8 mouse cellular contexts compared by ENCODE assay signal in the genomic region with DNA sequence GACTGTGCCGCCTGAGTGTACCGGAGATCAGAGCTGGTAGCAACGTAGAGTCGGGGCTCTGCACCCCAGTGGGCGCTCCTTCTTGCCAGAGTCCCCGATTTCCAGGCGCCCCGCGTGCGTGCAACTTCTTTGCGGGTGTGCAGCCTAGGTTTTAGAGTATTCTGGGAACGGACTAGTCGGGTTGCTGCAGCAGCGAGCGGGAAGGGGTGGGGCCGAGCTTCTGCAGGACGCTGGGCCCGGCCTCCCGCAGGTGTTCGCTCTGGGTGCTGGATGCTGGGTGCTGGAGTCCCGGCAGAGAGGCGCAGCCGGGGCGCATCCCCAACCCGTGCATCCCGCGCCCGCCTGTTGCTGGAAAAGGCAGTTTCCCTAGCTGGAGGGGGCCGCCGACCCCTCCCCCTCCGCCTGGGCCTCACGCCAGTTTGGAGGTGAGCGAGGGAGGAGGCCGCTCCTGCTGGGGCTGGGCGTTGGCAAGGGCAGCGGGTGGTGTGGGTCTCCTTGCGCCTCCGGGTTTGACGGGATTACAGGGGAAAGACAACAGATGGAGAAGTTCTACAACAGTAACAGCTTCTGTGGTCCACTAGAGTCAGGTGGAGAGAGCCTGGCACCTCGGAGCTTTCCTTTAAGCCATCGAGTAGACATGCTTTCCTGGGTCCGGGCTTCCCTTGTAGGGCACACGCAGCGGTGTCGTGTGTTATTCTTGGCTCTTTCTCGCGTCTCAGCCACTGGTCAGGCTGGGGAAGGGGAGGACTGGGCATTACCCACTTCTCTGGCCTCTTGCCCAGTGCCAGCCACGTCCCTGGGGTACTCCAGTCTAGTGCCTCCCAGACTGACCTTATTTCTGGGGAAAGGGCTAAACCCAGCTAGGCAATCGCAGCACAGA. TPM values are rescaled to one million over a fixed set of nuclear protein-coding genes. Genes with fewer than 3 reads are reported as not detected.
DNase-seq lines count a peak whose midpoint lies in the region; ATAC-seq and TF ChIP-seq lines count a peak whose summit lies in the region.

No protein-coding gene starts in this region.

- H3K4me1 ChIP-seq in cortical plate, adult 2 months (ENCODE audit: control insufficient read depth, insufficient read depth, low read length): no peaks in the 10 kb centered on the region
- H3K4me1 ChIP-seq in heart, embryonic 13.5 days: peaks cover 79% of the 10 kb centered on the region
- H3K4me1 ChIP-seq in kidney, embryonic 15.5 days: peaks cover 71% of the 10 kb centered on the region

- no peaks in the 10 kb centered on the region for H3K9me3 ChIP-seq in heart, embryonic 13.5 days
- H3K9me3 ChIP-seq in kidney, embryonic 15.5 days (replicated peaks): no peaks in the 10 kb centered on the region

- peak overlapping the region; percentile 60; the same call in 1 of the 2 replicates for H3K27ac ChIP-seq in cortical plate, adult 2 months (ENCODE audit: insufficient read depth, low read length)
- peak overlapping the region; percentile 97 for H3K27ac ChIP-seq in heart, embryonic 13.5 days (replicated peaks)
- H3K27ac ChIP-seq in kidney, embryonic 15.5 days: peak overlapping the region; percentile 87

- H3K27me3 ChIP-seq in heart, embryonic 13.5 days (replicated peaks): no peaks in the 10 kb centered on the region
- H3K27me3 ChIP-seq in kidney, embryonic 15.5 days: peaks cover 7% of the 10 kb centered on the region

- ATAC-seq in heart, embryonic 13.5 days (ENCODE audit: extremely low read depth, insufficient number of reproducible peaks, low FRiP score, low TSS enrichment): peak; percentile 35; the same call in 1 of the 2 replicates
- peak; percentile 28 for ATAC-seq in kidney, embryonic 15.5 days (replicated peaks; ENCODE audit: low FRiP score)

- peak; percentile 27 to 56 for DNase-seq in urinary bladder, adult 18-20 months (ENCODE audit: low spot score in 2 of 2)
- DNase-seq in urinary bladder, postnatal 10 days (ENCODE audit: low spot score): no peak
- peak; percentile 60 for DNase-seq in lung, postnatal 36 days
- DNase-seq in testis, postnatal 14 days (ENCODE audit: low spot score): peak; percentile 61
- DNase-seq in layer of hippocampus, postnatal 25 days (ENCODE audit: extremely low spot score in 1 of 2, low spot score in 1 of 2): no peak

- TF ChIP-seq CTCF in cortical plate, adult 2 months (IDR thresholded peaks at IDR 0.05; ENCODE audit: extremely low read depth, insufficient read depth, low read length): no peak

- peak overlapping the region; percentile 89 for H3K4me2 ChIP-seq in heart, embryonic 13.5 days
- peak overlapping the region; percentile 92 for H3K4me2 ChIP-seq in kidney, embryonic 15.5 days

- H3K9ac ChIP-seq in heart, embryonic 13.5 days: peak overlapping the region; percentile 98
- peak overlapping the region; percentile 65 for H3K9ac ChIP-seq in kidney, embryonic 15.5 days

- 1% methylated on average over 49 of the region's 49 CpGs for WGBS in heart, embryonic 13.5 days
- WGBS in kidney, embryonic 15.5 days: 2% methylated on average over 49 of the region's 49 CpGs

- H3K4me3 ChIP-seq in cortical plate, adult 2 months (ENCODE audit: insufficient read depth, low read length): peak overlapping the region; percentile 45
- peak overlapping the region; percentile 94 for H3K4me3 ChIP-seq in heart, embryonic 13.5 days
- peak overlapping the region; percentile 63 for H3K4me3 ChIP-seq in kidney, embryonic 15.5 days (replicated peaks)

- no peak for TF ChIP-seq POLR2A in cortical plate, adult 2 months (IDR thresholded peaks at IDR 0.05; ENCODE audit: extremely low read depth, insufficient read depth, low read length)

- peaks cover 39% of the 10 kb centered on the region for H3K36me3 ChIP-seq in heart, embryonic 13.5 days
- H3K36me3 ChIP-seq in kidney, embryonic 15.5 days: peaks cover 32% of the 10 kb centered on the region

RNA-seq across cellular contexts. Expression of a gene that starts 0.8 kb away (rescaled TPM):
- 26.2 and 27.4 TPM in 2 replicates for polyA plus RNA-seq in cortical plate, adult 2 months (2012; rRNA removed)
- polyA plus RNA-seq in heart, embryonic 13.5 days (2015; fragmentation: Nextera tagmentation; extraction: Ambion mirVana): 112 and 127 TPM in 2 replicates
- 44.2 and 47.0 TPM in 2 replicates for polyA plus RNA-seq in kidney, embryonic 15.5 days (2015; fragmentation: Nextera tagmentation; extraction: Ambion mirVana)
- total RNA-seq in layer of hippocampus, postnatal 25 days (2021): 10 to 100 TPM; 22.5 to 29.3 TPM

RNA-seq across cellular contexts. Expression of a gene that starts 21.8 kb away (rescaled TPM):
- polyA plus RNA-seq in cortical plate, adult 2 months (2012; rRNA removed): 29.5 and 30.3 TPM in 2 replicates
- 38.5 and 39.3 TPM in 2 replicates for polyA plus RNA-seq in heart, embryonic 13.5 days (2015; fragmentation: Nextera tagmentation; extraction: Ambion mirVana)
- polyA plus RNA-seq in kidney, embryonic 15.5 days (2015; fragmentation: Nextera tagmentation; extraction: Ambion mirVana): 70.9 and 78.3 TPM in 2 replicates
- total RNA-seq in layer of hippocampus, postnatal 25 days (2021): 10 to 100 TPM; 30.3 to 33.0 TPM

RNA-seq across cellular contexts. Expression of a gene that starts 21.8 kb away (rescaled TPM):
- 0.10 and 0.19 TPM in 2 replicates for polyA plus RNA-seq in cortical plate, adult 2 months (2012; rRNA removed)
- polyA plus RNA-seq in heart, embryonic 13.5 days (2015; fragmentation: Nextera tagmentation; extraction: Ambion mirVana): not detected in 2 replicates
- polyA plus RNA-seq in kidney, embryonic 15.5 days (2015; fragmentation: Nextera tagmentation; extraction: Ambion mirVana): 0.17 and 0.21 TPM in 2 replicates
- total RNA-seq in layer of hippocampus, postnatal 25 days (2021): under 1 TPM in 1 of 2 experiments, not detected in 1; 0.28 TPM

RNA-seq across cellular contexts. Expression of a gene that starts 28.0 kb away (rescaled TPM):
- 24.7 and 30.5 TPM in 2 replicates for polyA plus RNA-seq in cortical plate, adult 2 months (2012; rRNA removed)
- 1.1 and 2.1 TPM in 2 replicates for polyA plus RNA-seq in heart, embryonic 13.5 days (2015; fragmentation: Nextera tagmentation; extraction: Ambion mirVana)
- polyA plus RNA-seq in kidney, embryonic 15.5 days (2015; fragmentation: Nextera tagmentation; extraction: Ambion mirVana): 4.5 and 5.2 TPM in 2 replicates
- 10 to 100 TPM; 13.6 to 16.8 TPM for total RNA-seq in layer of hippocampus, postnatal 25 days (2021)

RNA-seq across cellular contexts. Expression of a gene that starts 33.6 kb away (rescaled TPM):
- polyA plus RNA-seq in cortical plate, adult 2 months (2012; rRNA removed): 0.15 and 0.35 TPM in 2 replicates
- polyA plus RNA-seq in heart, embryonic 13.5 days (2015; fragmentation: Nextera tagmentation; extraction: Ambion mirVana): not detected in 2 replicates
- 0.13 TPM in 1 of 2 replicates, not detected in the other for polyA plus RNA-seq in kidney, embryonic 15.5 days (2015; fragmentation: Nextera tagmentation; extraction: Ambion mirVana)
- total RNA-seq in layer of hippocampus, postnatal 25 days (2021): under 1 TPM; 0.31 to 0.49 TPM

Comparison
In these comparisons a context has a peak if more than half of its experiments do, and no peak if none do; other contexts are left out.
1. DNase-seq: peak in urinary bladder, adult 18-20 months (2 of 2), lung, postnatal 36 days (single experiment) and testis, postnatal 14 days (single experiment); none in urinary bladder, postnatal 10 days (single experiment) and layer of hippocampus, postnatal 25 days (0 of 2).
2. Peak in every context shown above with its lines, with median percentiles within 50 percentile points of each other: H3K27ac ChIP-seq and H3K4me3 ChIP-seq.